Mouse (Mus musculus): ENCODE measurements around the gene Ranbp3.

DNA sequence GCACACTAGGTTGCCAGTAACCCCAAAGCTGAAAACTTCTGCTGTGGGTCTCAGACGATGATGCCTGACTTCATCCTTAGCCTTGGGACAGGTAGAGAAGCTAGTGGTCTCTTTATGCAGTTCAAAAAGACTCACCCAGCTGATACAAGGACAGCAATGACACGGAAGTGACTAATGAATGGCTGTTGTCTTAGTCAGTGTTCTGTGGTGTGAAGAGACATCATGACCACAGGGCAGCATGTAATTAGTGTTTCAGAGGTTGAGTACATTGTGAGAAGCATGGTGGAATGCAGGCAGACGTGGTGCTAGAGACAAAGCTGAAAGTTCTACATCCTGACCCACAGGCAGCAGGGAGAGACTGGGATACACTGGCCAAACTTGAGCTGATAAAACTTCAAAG, 5.5 kb upstream of the Ranbp3 start:
- no peak for TF ChIP-seq CTCF (conservative IDR thresholded peaks at IDR 0.05; ENCODE audit: low read length)
- no peak for TF ChIP-seq POU5F1 (IDR thresholded peaks at IDR 0.05; ENCODE audit: borderline replicate concordance, low read length)
